ENCODE assay signal across 21 mouse cellular contexts in genomic region chr1:143663197-143663596, GRCm38 (mm10).
"Had no signal": no experiment of that assay in that cellular context is flagged by ENCODE, and none has a peak within 500 bp of the region (broad histone marks: within the 10 kb centered on the region; RNA-seq: fewer than 3 reads in every experiment).

No protein-coding gene starts in this region.

- DNase-seq: kidney, adult 11 months; kidney, postnatal 25 days; layer of hippocampus, adult 9-11 months; lung, adult 18-20 months; lung, postnatal 10 days; lung, postnatal 36 days; right cerebral cortex, adult 18-20 months; right cerebral cortex, postnatal 14 days; right cerebral cortex, postnatal 4 days; thymus, postnatal 36 days had no signal

- H3K27ac ChIP-seq: kidney, postnatal 0 days; layer of hippocampus, adult 2 months; limb, embryonic 10.5 days; limb, embryonic 13.5 days; lung, embryonic 15.5 days; midbrain, embryonic 12.5 days; midbrain, embryonic 15.5 days; neural tube, embryonic 12.5 days; neural tube, embryonic 15.5 days; stomach, embryonic 15.5 days had no signal

- H3K9me3 ChIP-seq: limb, embryonic 10.5 days; limb, embryonic 13.5 days; lung, embryonic 15.5 days; megakaryocyte, embryonic 14.5 days; midbrain, embryonic 12.5 days; midbrain, embryonic 15.5 days; neural tube, embryonic 12.5 days; neural tube, embryonic 15.5 days; stomach, embryonic 15.5 days had no signal

- H3K27me3 ChIP-seq: limb, embryonic 13.5 days; lung, embryonic 15.5 days; megakaryocyte, embryonic 14.5 days; midbrain, embryonic 12.5 days; midbrain, embryonic 15.5 days; neural tube, embryonic 12.5 days; neural tube, embryonic 15.5 days; stomach, embryonic 15.5 days had no signal

- H3K4me3 ChIP-seq: layer of hippocampus, adult 2 months; limb, embryonic 10.5 days; limb, embryonic 13.5 days; lung, embryonic 15.5 days; megakaryocyte, embryonic 14.5 days; midbrain, embryonic 12.5 days; midbrain, embryonic 15.5 days; neural tube, embryonic 12.5 days; neural tube, embryonic 15.5 days; stomach, embryonic 15.5 days had no signal

- H3K4me2 ChIP-seq: limb, embryonic 13.5 days; lung, embryonic 15.5 days; midbrain, embryonic 12.5 days; midbrain, embryonic 15.5 days; neural tube, embryonic 12.5 days; neural tube, embryonic 15.5 days; stomach, embryonic 15.5 days had no signal

- H3K9ac ChIP-seq: limb, embryonic 13.5 days; lung, embryonic 15.5 days; midbrain, embryonic 12.5 days; midbrain, embryonic 15.5 days; neural tube, embryonic 12.5 days; neural tube, embryonic 15.5 days; stomach, embryonic 15.5 days had no signal

- ATAC-seq: midbrain, embryonic 15.5 days had no signal

- H3K4me1 ChIP-seq: limb, embryonic 10.5 days; limb, embryonic 13.5 days; lung, embryonic 15.5 days; midbrain, embryonic 12.5 days; midbrain, embryonic 15.5 days; neural tube, embryonic 12.5 days; neural tube, embryonic 15.5 days; stomach, embryonic 15.5 days had no signal
